Mouse (Mus musculus) brain, adult 10 weeks (tissue): ENCODE data around the gene Mrps16. TPM values are rescaled to one million over a fixed set of nuclear protein-coding genes. Genes with fewer than 3 reads are reported as not detected.

ENCODE experiments used
- polyA plus RNA-seq: library from polyadenylated mRNA; stranded (reverse); fragments of 350-450 nt; fragmentation: Illumina TruSeq; extraction: RNeasy Lipid Tissue Mini Kit (QIAGEN cat#74804); gene quantifications from one replicate; pipeline ENCODE4 v1.2.3, GENCODE M21; 2015; ENCODE audit warnings: low read depth, low replicate concordance

The Mrps16 gene
- polyA plus RNA-seq = 61.7 TPM

GRCm38 (mm10) chr14:20393205-20393913 is at the start of gene Mrps16:
Mrps16 (minus strand) TSS chr14:20393634.

DNA sequence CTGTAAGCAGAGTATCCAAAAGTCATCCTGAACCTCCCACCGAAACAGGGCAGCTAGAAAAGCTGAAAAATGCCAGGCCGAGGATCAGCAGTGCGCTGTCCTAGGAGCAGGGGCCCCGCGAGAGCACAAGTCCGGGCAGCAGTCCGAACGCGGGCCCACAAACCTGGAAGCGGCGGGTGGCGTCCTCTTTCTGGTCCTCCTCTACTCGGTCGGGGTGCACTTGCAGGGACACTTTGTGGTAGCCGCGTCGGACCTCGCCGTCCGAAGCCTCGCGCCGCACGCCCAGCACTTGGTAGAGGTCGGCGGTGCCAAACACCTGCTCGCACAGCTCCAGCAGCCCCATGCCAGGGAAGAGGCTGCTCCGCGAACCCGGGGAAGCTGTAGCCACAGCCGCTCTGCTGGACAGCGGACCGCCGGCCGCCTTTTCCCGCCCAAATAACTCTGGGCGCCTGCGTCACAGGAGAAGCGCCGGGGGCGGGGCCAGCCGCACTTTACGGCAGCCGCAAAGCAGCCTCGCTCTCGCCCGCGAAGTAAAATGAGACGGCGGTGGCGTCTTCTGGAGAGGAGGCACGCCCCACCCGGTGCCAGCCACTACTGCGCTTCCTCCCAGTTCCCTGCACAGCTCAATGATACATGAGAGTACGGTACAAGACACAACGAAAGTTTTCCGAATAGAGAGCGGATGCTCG is 4.8 kb downstream of the Mrps16 start, which contains the start of gene Dnajc9:
TSS of gene Dnajc9 (minus strand) at position 470 of the 689 bp plus-strand sequence.

GRCm38 (mm10) chr14:20347991-20348541 is 45.4 kb downstream of the Mrps16 start, which contains the start of the genes Ecd and Fam149b:
Ecd (minus strand) TSS chr14:20348121.
Fam149b (plus strand) TSS chr14:20348162.

Other genes with a start within 250 kb of the Mrps16 start
- gene Kcnk5, start 211.8 kb downstream of the Mrps16 start, polyA plus RNA-seq = 0.42 TPM
- gene Kcnk16, start 124.4 kb downstream of the Mrps16 start, polyA plus RNA-seq = not detected
- 27.6 TPM for gene Nudt13, start 98.9 kb downstream of the Mrps16 start, polyA plus RNA-seq
- gene Ecd, start 45.5 kb downstream of the Mrps16 start, polyA plus RNA-seq = 47.2 TPM
- 40.3 TPM for gene Fam149b, start 45.5 kb downstream of the Mrps16 start, polyA plus RNA-seq
- 51.1 TPM for gene Dnajc9, start 4.7 kb downstream of the Mrps16 start, polyA plus RNA-seq
- 0.88 TPM for gene Cfap70, start 58.6 kb upstream of the Mrps16 start, polyA plus RNA-seq
- gene Anxa7, start 86.5 kb upstream of the Mrps16 start, polyA plus RNA-seq = 85.4 TPM
- 0.33 TPM for gene Mss51, start 103.3 kb upstream of the Mrps16 start, polyA plus RNA-seq
- gene Ppp3cb, start 152.9 kb upstream of the Mrps16 start, polyA plus RNA-seq = 266 TPM
- gene Usp54, start 247.4 kb upstream of the Mrps16 start, polyA plus RNA-seq = 42.2 TPM